Mouse (Mus musculus) lung, postnatal 36 days (tissue): ENCODE results near the gene Fam185a.
A peak's percentile ranks its signal among the peaks of the same experiment; 100 is the strongest.

Experiments used
- DNase-seq: peaks from one replicate; pipeline ENCODE4 v3.0.0; 2022; ENCODE audit warnings: mixed read lengths

Gene Fam185a

DNA sequence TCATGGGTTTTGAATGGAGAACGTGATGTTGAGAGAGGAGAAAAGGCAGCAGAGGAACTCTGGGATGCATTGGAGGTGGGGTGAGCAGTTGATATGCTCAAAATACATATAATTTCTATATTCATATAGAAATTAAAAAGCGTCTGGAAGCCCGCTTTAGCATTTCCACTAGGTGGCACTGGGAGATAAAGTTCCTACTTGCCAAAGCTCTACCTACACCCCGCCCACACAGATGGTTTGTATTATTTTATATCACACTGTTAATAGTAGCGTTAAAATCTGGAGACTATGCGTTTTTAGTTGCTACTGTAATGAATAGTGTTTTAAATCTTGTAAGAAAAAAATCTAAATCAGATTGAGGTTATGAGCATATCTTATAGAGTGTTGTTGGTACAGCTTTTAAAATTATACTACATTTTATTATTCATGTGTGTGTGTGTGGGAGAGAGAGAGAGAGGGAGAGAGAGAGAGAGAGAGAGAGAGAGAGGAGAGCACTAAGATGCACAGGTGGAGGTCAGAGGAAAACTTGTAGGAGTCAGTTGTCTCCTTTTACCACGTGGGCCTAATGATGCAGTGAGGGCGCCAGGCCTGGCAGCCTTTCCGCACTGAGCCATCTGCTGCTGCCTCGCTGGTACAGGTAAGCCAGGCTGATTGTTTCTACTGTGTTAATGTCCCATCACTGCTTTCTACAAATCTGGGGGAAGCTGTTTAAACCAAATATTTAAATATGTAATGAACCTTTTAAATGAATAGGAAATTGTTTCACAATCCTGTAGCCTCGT, 9.6 kb downstream of the Fam185a start:
- peak; percentile 40 for DNase-seq

- DNase-seq: no peak
Measured at GRCm38 (mm10) chr5:21436471-21436975, 11.8 kb downstream of the Fam185a start.

GRCm38 (mm10) chr5:21438428-21438827, 13.7 kb downstream of the Fam185a start:
- no peak for DNase-seq

GRCm38 (mm10) chr5:21439446-21440110, 14.8 kb downstream of the Fam185a start:
- DNase-seq: no peak

DNA sequence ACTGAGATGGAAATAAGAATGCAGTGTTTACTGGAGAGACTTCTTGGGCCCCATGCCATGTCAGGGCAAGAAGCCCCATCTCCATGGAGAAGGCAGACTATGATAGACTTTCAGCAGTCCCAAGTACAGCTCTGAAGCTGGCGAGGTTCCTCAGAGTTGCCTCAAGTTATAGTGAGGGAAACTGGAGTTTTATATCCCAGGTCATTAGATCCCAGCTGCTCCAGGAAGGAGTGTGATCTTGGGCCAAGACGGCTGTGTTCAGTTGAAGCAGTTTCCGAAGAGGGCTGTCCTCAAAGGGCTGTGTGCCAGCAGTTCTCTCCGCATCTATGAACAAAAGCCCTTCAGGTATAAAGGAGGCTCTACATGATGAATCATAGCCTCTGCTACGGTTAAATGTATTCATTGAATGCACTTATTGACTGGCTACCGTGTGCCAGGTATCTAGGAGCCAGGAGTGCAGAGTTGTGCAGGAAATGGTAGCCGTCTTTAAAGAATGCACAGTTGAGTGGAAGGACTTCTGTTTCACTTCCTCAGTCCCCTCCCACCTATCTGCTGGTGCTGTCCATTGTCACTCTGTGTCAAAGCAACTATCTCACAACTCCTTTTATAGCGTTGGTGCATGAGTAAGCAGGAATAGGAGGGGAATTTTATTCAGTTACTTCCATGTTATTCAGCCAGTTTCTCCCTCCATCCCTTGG, 16.2 kb downstream of the Fam185a start:
- DNase-seq: peak; percentile 42

- no peak for DNase-seq
Measured at GRCm38 (mm10) chr5:21467387-21467786, 42.6 kb downstream of the Fam185a start.

DNA sequence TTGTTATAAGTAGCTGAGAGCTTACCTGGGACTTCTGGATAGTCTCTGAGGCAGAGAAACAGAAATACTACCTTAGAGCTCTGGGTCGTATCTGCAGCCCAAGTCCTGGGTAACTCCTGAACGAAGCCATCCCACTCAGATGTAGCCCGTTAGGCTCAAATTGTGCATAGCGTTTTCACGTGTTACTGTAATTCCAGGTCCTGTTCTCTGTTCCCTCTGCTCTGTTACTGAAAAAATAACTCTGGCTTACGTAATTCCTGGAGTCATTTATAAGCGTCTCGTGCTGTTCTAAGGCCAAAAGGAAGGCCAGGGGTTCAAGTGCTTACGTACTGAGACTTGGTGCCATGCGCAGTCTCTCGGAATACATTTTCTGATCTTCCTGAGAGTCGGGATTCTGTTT, 43.3 kb downstream of the Fam185a start:
- DNase-seq: no peak

DNA sequence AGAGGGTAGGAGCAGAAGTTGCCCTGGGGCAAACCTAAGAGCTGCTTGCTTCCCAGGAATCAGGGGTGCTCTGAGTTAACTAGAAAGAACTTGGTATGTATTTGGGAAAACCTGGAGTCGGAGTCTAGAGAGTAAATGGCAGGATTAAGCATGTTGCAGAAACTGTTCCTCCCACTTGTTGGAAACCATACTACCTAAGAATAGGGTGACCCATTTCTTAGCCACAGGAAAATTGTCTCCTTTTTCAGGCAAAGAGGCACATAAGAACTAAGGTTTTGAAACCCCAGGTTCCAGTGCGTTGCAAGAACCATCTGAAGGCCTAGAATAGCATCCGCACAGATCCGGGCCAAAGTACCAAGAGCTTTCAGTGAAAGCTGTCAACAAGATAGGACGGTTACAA, 53.7 kb downstream of the Fam185a start:
- no peak for DNase-seq

DNA sequence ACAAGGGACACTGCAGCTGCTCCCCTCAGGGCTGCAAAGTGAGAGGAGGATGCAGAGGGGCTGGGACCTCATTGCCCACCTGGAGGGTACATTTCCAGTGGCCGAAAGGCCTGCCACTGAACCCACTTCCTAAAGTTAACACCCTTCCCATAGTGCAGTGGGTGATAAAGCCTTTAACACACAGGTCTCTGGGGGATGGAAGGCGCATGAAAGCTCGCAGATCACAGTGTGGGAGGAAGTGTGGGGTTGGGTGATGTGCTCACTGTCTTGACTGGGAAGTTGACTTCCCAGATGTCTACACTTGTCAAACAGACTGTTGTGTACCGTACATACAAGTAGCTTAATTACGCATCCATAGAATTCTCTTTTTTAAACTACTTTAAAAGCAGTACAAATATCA, 55.0 kb downstream of the Fam185a start:
- no peak for DNase-seq

GRCm38 (mm10) chr5:21481521-21481920, 56.8 kb downstream of the Fam185a start:
- no peak for DNase-seq

- DNase-seq: no peak
Measured at GRCm38 (mm10) chr5:21482446-21483222, 57.9 kb downstream of the Fam185a start.

DNA sequence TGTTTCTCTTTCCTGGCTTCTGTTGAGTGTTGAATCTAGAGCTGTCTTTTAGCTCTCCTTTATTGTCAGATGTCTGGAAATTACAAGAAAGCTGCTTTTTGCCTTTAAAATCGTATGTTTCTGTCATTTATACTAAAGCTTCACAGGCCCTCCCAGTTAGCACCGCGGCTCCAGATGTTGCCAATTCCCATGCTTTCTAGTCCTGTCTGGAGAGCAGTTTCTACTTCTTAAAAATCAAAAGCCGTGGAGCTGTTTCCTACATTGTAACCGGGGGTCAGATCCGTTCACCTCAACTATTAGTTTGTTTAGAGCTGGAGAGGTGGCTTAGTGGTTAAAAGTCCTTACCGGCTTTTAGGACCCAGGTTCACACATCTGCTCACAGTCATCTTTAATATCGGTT, 58.5 kb downstream of the Fam185a start:
- no peak for DNase-seq

DNA sequence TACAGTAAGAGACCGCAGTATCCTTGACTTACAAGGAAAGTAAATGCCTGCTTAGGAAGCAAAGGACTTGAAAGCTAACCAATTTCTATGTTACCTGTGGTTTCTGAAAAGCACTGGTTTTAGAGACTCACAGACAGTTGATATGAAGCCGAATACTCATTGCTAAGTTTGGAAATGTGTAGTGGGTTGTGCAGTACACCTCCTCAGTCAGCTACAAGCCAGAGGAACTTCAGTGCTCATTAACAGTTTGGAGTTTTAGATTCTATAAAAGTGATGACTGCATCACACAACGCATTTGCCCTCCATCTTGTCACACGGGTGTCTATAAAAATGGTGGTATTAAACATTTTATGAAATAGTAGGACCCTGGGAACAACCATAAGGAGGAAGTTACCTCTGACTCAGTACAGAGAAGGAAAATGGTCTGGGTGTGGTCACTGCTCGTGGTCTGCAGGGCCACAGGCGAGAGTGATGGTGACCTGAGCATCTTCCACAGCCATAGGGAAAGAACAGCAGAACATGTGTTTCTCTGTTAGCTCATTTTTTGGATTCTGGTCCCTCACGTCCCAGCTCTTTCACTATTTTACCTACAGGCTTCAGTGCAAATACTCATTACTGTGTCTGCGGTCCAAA, 60.6 kb downstream of the Fam185a start:
- no peak for DNase-seq

DNA sequence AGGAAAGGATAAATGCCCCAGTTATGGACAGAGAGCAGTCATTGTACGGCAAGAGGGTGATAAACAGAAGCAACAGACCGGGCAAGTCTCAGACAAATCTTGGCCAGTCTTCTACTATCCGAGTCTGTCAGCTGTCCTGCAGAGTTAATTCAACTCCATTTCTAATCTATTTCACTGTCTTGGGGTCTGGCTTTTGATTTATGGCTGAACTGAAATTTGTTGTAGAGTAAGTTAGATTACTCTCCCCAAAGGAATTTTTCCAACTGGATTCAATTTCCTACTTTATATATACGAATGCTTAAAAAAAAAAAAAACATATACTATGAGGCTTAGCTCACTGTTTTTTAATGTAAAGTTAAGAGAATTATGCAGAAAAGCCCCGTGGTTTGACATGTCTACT, 62.0 kb downstream of the Fam185a start:
- DNase-seq: no peak

- DNase-seq: no peak
Measured at GRCm38 (mm10) chr5:21487306-21487705, 62.5 kb downstream of the Fam185a start.

DNA sequence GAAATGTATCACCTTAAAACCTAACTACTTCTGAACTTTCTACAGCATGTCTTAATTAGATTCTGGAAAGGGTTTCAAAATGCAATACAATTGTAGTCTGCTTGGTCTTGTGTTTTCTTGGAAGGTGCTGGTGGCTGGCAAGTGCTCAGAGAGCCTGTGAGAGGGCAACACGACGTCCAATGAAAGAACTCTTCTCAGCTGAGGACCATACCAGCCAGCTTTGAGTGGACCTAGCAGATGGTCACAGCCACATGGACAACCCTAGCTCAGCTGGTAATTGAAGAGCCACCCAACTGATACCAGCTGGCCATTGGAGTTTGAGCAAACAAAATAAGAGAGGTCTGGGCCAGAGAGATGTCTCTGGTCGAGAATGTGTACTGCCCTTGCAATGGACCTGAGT, 63.0 kb downstream of the Fam185a start:
- no peak for DNase-seq

DNA sequence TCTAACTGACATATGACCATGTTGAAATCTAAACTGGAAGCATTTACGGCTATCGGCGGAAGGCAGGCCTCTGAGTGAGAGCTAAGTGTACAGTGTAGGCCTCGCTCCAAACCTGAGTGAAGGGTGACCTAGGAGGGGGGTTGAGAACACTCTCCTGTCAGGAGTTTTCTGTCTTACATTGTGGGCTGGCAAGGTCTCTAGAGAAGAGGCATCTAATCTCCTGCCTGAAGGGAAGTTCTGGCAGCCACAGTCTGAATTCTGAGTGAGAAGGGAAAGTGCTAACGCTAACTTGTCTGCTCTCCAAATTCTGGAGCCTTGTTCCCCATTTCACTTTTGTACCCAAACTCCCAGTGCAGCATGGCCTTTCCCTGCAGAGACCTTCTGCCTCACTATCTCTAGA, 63.7 kb downstream of the Fam185a start:
- DNase-seq: no peak

GRCm38 (mm10) chr5:21489135-21489534, 64.4 kb downstream of the Fam185a start:
- no peak for DNase-seq

DNA sequence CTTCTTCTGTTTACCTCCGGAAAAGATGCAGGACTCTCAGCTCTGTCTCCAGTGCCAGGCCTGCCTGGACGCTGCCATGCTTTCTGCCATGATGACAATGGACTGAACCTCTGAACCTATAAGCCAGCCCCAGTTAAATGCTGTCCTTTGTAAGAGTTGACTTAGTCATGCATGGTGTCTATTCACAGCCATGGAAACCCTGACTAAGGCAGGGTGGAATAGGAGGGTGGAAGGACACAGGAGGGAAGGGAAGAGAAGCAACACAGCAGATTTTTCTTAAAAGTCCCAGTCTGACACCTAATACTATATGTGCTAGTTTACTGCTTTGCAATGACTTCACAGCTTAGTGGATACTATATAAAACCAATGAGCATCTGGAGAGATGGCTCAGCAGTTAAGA, 66.7 kb downstream of the Fam185a start:
- DNase-seq: no peak

DNA sequence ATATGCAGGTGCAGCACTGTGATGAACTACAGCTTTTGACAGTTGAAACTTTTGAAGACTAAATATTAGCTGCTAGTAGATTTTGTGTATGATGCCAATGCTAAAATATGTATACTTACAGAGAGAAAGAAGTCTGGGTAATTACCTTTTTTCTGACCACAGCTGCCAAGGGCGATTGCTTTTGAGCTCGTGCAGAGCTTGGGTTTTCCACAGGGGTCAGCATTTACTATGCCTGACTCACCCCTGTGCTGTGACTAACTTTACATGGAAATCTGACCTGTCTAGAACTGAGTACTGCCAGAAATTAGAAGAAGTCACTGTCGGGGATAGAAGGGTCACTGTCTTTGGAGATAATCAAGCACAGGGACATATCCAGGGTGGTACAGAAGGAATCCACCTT, 67.5 kb downstream of the Fam185a start:
- DNase-seq: no peak

GRCm38 (mm10) chr5:21493294-21493999, 68.7 kb downstream of the Fam185a start:
- DNase-seq: no peak

- no peak for DNase-seq
Measured at GRCm38 (mm10) chr5:21494781-21495180, 70.0 kb downstream of the Fam185a start.
